Mouse (Mus musculus): ENCODE measurements around the gene St5.

GRCm38 (mm10) chr7:109700213-109700612, 3.2 kb downstream of the St5 start:
- TF ChIP-seq HCFC1 (IDR thresholded peaks at IDR 0.05; ENCODE audit: borderline replicate concordance, insufficient read depth, low read length) (no peak), ZC3H11A (IDR thresholded peaks at IDR 0.05; ENCODE audit: borderline replicate concordance, low read depth, low read length) (no peak), ZNF384 (IDR thresholded peaks at IDR 0.05; ENCODE audit: low read depth, low read length) (no peak), MAFK (IDR thresholded peaks at IDR 0.05; ENCODE audit: insufficient read depth, low read depth, low read length) (no peak), CHD2 (IDR thresholded peaks at IDR 0.05; ENCODE audit: low read depth, low read length) (no peak)
